Mouse (Mus musculus): ENCODE data around the gene Fam53b. TPM values are rescaled to one million over a fixed set of nuclear protein-coding genes. Genes with fewer than 3 reads are reported as not detected.

The Fam53b gene
- total RNA-seq, 2 experiments from 2014 or later: 29.6 to 38.3 TPM

GRCm38 (mm10) chr7:132765629-132766186, 48.0 kb downstream of the Fam53b start:
- no peak for DNase-seq

GRCm38 (mm10) chr7:132764896-132765491, 48.7 kb downstream of the Fam53b start:
- DNase-seq: no peak

GRCm38 (mm10) chr7:132764314-132764713, 49.4 kb downstream of the Fam53b start:
- no peak for DNase-seq

- no peak for DNase-seq
Observed at GRCm38 (mm10) chr7:132763911-132764310, 49.8 kb downstream of the Fam53b start.

GRCm38 (mm10) chr7:132763351-132763750, 50.3 kb downstream of the Fam53b start:
- DNase-seq: no peak

GRCm38 (mm10) chr7:132761409-132761808, 52.3 kb downstream of the Fam53b start:
- no peak for DNase-seq

GRCm38 (mm10) chr7:132760589-132761180, 53.0 kb downstream of the Fam53b start:
- DNase-seq: no peak

GRCm38 (mm10) chr7:132759926-132760325, 53.8 kb downstream of the Fam53b start:
- no peak for DNase-seq

- no peak for DNase-seq
Observed at GRCm38 (mm10) chr7:132759405-132759891, 54.2 kb downstream of the Fam53b start.

GRCm38 (mm10) chr7:132758875-132759274, 54.8 kb downstream of the Fam53b start:
- no peak for DNase-seq

GRCm38 (mm10) chr7:132756325-132756724, 57.4 kb downstream of the Fam53b start:
- DNase-seq: no peak

GRCm38 (mm10) chr7:132754389-132754750, 59.3 kb downstream of the Fam53b start:
- DNase-seq: peak; percentile 76

- DNase-seq: no peak
Observed at GRCm38 (mm10) chr7:132753518-132754388, 59.9 kb downstream of the Fam53b start.

GRCm38 (mm10) chr7:132751716-132752115, 62.0 kb downstream of the Fam53b start:
- no peak for DNase-seq

GRCm38 (mm10) chr7:132749504-132749903, 64.2 kb downstream of the Fam53b start:
- no peak for DNase-seq

GRCm38 (mm10) chr7:132748076-132748769, 65.5 kb downstream of the Fam53b start:
- no peak for DNase-seq

GRCm38 (mm10) chr7:132747096-132747495, 66.6 kb downstream of the Fam53b start:
- DNase-seq: no peak

GRCm38 (mm10) chr7:132742912-132743311, 70.8 kb downstream of the Fam53b start:
- DNase-seq: no peak

GRCm38 (mm10) chr7:132739829-132740228, 73.9 kb downstream of the Fam53b start:
- DNase-seq: no peak

GRCm38 (mm10) chr7:132738844-132739243, 74.8 kb downstream of the Fam53b start:
- DNase-seq: no peak

GRCm38 (mm10) chr7:132736099-132736862, 77.4 kb downstream of the Fam53b start:
- DNase-seq: peak; percentile 66

GRCm38 (mm10) chr7:132735145-132735544, 78.5 kb downstream of the Fam53b start:
- peak; percentile 73 for DNase-seq
